Mouse (Mus musculus): ENCODE data around the gene Klhl31.

Gene Klhl31

DNA sequence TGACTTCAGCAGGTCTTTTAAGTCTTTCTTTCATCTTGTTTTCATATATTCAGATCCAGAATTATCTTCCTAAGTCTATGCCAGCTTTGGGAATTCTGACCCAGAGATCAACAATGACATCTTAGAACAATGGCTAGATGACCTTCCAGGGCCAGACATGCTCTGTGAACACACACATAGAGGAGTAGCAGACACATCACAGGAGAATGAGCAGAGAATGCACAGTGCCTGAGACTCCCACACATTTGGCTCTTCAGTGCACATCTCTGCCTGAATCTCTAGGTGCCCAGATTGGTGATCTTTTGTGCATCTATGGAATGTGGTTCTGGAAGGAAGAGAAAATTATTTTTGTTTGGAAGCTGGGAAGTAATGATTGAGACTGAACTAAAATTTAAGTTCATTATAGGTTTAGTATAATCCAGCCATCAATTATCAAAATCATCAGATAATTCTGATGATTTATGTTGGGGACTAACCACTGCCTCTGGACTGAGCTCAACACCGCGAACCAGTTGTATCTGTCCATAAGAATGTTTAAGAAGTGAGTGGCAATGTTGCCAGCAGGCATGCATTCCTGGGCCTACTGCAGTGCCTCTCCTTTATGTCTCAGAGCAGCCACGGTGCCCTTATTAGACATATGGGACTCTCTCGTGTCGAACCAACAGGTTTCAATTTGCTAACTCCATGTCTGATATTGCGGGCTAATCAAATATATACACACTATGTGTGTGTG is 12.8 kb upstream of the Klhl31 start:
- peak; percentile 61 for DNase-seq (ENCODE audit: inconsistent ontology term)

DNA sequence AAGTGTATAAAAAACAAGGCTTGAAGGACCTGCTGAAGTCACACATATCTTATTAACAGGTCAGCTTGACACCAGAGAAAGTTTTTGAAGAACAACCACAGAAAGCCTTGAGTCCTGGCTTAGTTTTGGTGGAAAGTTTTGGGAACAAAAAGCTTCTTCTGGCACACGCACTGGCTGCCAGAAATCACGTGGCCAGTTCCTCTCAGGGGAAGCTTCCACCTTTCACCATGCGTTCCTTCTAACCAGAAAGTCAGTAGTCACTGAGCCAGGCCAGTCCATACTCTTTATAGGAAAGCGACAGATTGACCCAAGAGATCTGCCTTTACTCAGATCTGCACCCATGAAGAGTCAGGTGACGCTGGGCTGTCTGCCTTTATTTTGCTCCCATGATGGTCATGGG is 12.1 kb upstream of the Klhl31 start:
- no peak for DNase-seq (ENCODE audit: inconsistent ontology term)

DNA sequence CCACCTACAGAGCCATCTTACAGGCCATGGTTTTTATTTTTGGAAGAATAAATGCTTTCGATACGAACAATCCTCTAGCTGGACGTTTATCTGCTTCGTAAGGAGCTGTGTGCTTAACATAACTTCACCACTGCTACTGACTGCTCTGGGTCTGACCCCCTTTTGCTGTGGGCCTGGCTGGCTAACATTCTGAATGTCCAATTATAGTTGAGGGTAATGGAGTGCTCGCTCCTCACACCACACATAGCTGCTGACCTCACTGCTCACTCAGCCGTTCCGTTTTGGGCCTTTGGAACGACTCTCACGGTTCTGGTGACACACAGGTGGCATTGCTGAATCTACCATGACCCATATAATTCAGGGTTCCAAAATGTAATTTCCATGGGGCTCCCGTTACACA is 7.6 kb upstream of the Klhl31 start:
- DNase-seq (ENCODE audit: inconsistent ontology term), result peak; percentile 64

DNA sequence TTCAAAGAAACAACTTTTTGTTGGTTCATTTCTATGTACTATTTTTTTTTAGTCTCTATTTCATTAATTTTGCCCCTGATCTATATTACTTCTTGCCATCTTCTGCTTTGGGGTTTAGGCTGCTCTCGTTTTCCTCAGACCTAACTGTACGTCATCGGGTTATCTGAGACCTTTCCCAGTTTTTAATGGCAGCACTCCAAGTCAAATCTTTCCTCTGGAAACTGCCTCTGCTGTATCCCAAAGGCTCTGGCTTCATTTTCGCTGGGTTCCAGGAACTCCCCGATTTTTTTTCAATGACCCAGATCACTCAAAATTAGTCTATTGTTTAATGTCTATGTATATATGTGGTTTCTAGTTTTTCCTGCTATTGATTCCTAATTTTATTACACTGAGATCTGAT is 6.6 kb upstream of the Klhl31 start:
- no peak for DNase-seq (ENCODE audit: inconsistent ontology term)

DNA sequence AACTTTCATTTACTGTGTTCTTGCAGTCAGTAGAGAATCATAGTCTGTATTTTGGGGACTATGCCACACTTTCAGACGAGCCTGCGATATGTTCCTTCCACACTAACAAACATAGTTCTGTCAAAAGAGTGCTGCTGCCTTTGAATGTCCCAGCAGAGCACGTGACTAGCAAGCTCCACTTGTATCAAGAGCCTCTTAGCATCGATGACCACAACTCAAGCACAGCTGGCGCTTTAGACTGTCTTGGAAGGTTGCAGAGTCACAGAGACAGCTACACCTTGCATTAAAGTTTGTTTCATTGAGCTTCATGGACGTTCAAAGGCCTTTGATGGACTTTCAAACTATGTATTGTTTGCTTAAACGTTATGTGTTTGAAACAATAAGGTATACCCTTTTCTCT is 5.5 kb upstream of the Klhl31 start:
- no peak for DNase-seq (ENCODE audit: inconsistent ontology term)

DNA sequence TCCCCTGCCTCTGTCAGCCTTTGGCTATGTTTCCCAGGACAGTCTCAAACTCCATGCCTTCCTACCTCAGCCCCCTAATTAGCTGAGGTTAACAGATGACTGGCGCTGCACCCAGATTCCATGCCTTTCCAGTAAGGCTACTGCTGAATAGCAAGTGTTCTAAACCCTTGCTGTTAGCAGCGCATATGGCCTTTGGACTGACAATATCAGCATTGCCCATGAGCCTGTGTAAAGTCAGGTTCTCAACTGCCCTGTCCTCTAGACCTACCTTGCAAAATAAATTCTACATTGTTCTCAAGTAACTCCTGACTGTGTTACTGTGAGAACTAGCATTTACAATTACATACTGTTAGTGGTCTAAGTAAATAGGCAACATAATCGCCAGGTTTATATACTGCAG is 3.9 kb upstream of the Klhl31 start:
- DNase-seq (ENCODE audit: inconsistent ontology term), result no peak

DNA sequence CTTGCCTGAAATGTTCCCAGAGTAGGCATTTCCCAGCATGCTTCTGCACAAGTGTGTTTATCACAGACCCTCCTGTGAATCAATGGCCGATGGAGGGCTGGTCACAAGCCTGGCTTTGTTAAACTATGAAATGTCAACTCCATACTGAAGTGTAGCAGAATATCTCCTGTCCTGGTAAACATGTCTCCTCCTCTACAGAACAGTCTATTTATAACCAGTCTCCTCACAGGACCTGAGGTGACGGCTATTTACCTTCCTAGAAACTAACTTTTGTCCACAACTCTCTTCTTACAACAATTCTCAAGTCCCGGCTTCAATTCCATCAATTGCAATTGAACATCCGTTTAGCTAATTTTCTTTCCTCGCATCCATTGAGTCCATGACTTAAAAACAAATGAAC is 297 bp upstream of the Klhl31 start:
- no peak for DNase-seq (ENCODE audit: inconsistent ontology term)

DNA sequence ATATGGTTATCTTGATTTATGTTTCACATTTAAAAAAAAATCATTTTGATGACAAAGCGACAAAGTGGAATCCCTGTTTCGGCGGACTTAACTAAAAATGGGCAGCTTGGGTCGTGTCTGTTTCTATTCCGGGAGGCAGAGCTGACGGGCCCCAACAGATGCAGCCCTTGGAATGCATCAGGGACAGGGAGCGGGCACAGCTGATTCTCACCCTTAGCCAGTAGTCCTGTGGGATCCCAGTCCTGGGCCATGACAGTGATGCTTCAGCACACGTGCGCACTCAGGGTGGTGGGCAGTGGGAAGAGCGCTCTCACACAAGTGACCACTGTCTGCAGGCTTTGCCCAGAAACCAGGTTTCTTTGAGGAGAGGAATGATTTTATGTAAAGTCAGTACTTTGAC is 1.1 kb downstream of the Klhl31 start:
- DNase-seq (ENCODE audit: inconsistent ontology term), result no peak

DNA sequence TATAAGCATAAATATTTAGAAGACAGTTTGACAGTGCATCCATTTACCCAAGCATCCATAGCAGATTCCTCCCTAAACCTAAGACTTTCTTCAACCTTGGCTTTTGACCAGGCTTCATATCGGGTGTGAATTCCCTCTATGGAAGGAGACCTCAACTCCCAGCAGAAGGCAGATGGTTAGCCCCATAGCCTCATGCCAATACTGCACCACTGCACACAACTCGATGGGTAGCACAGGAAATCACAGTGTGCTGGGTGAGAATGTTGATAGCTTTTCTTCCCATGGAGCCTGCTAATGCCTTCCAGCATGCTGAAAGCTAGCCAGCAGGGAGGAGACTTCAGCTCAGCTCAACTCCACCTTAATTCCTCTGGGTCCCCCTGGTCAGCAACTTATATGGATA is 8.9 kb downstream of the Klhl31 start:
- no peak for DNase-seq (ENCODE audit: inconsistent ontology term)

DNA sequence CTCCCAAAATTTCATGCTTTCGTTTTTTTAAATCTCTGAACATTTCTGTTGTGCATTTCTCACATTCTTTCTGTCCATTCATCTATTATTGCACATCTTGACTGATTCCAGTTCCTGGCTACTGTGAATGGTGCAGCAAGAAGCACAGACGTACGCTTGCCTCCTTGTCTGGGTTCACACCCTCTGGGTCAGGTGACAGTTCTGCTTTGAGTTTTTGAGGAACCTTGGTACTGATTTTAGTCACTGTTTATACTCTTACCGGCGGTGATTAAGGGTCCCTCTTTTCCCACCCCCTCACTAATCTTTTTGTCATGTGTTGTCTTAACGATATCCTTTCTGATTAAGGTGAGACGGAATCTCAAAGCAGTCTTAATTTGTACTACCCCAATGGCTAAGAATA is 15.5 kb downstream of the Klhl31 start:
- no peak for DNase-seq (ENCODE audit: inconsistent ontology term)

DNA sequence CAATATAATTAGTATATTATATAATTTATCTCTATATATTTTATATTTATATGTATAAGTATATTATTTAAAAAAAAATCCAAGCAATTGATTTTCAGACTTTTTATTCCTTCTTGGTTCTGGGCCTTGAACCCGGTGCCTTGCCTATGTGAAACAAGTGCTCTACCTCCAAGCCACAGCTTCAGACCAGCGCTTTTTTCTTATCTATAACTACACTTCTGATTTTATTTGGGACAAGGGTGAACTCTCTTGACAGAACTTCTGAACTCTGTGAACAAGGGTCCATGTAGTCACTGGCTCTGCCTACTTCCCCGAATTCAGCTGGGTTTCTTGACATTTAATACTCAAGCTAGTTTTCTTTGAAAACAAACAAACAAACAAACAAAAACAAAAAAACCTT is 17.6 kb downstream of the Klhl31 start:
- DNase-seq (ENCODE audit: inconsistent ontology term), result no peak

DNA sequence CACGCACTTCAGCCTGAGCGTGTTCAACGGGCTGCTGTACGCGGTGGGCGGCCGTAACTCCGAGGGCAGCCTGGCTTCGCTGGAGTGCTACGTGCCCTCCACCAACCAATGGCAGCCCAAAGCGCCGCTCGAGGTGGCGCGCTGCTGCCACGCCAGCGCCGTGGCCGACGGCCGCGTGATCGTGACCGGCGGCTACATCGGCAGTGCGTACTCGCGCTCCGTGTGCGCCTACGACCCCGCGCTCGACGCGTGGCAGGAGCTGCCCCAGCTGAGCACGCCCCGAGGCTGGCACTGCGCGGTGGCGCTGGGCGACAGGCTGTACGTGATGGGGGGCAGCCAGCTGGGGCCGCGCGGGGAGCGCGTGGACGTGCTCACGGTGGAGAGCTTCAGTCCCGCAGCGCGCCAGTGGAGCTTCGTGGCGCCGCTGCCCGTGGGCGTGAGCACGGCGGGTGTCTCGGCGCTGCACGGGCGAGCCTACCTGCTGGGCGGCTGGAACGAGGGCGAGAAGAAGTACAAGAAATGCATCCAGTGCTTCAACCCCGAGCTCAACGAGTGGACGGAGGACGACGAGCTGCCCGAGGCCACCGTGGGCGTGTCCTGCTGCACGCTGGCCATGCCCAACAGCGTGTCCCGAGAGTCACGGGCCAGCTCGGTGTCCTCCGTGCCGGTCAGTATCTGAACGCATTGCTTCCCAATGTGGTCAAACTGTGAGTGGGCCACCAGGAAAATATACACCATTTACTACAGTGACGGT is 19.1 kb downstream of the Klhl31 start:
- peak; percentile 68 for DNase-seq (ENCODE audit: inconsistent ontology term)

DNA sequence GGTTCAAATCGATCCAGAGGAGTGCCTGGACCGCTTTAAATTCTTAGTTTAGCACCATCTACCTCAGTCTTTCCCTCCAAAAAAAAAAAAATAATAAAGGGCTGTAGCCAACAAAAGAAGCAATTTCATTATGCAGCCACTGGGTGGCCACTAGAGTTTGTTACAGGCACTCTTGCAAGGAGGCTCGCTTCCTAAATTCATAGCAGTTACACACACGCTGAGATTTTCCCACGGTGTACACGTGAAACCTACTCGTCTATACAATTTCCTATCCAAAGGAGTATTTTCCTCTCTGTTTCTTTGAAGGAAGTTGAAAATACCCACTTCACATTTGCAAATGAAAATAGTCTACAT is 19.6 kb downstream of the Klhl31 start:
- DNase-seq (ENCODE audit: inconsistent ontology term), result no peak

DNA sequence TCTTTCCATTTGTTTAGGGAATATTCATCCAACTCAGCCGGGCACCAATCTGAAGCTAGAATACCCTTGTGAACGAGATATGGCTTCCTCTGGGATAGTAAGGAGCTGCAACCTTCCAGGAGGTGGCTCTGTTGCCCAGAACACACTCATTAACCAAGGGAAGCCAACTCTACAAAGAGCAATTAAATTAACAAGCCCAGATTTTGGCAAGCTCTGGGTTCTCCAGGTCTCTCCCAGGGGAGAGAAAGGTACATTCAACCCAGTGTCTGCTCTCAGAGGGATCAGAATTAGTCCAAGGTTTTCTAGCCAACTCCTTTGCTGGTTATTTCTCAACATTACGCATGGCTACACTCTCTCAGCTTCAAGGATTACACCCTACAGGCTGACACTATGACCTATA is 26.6 kb downstream of the Klhl31 start:
- peak; percentile 46 for DNase-seq (ENCODE audit: inconsistent ontology term)

DNA sequence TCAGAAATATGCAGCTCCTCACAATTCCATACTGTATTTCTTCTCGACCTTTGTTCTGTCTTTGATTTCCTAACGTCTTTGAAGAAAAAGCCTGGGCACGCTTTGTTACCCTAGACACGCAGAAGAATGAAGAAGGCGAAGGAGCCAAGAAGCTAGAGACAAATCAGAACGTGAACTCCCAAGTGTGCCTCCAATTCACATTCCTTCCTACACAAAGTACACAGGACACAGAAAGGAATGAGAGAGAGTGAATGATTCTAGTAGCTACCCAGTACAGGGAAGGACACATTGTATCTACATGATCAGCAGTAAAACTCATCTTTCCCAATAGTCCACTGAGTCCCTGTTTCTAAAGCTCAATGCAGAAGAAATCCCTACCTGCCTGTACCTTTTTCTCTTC is 33.8 kb downstream of the Klhl31 start:
- DNase-seq (ENCODE audit: inconsistent ontology term), result no peak

DNA sequence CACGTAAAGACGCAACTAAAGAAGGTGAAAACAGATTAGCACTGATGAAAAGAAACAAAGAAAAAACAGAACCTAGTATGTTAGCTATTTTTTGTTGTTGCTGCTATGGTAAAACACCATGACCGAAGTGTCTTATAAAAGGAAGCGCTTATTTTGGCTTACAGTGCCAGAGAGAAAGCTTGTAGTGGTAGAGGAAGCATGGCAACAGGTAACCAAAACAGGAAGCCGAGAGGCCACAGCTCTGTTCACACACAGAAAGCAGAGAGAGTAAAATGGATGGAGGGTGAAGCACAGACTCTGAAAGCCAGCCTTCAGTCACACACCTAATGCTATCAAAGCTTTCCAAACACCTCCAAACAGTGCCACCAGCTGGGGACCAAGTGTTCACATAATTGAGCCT is 34.7 kb downstream of the Klhl31 start:
- DNase-seq (ENCODE audit: inconsistent ontology term), result no peak

DNA sequence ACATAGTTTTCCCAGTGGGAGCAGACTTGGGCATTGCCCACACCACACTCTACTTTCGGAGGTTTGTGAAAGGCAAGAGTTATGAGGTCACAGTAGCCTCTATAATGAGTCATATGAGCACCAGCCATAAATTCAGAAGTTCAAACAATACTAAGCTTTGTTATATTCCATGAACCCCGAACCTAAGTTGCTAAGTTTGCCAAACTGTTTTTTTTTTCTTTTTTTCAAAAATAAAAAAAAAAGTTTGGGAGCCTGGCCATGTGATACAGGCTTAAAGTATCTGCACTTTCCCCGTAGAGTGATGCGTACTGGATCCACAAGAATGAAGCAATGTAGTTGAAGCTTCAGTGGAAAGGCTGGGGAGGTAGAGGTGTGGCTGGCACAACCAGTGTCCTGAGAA is 36.9 kb downstream of the Klhl31 start:
- peak; percentile 71 for DNase-seq (ENCODE audit: inconsistent ontology term)

DNA sequence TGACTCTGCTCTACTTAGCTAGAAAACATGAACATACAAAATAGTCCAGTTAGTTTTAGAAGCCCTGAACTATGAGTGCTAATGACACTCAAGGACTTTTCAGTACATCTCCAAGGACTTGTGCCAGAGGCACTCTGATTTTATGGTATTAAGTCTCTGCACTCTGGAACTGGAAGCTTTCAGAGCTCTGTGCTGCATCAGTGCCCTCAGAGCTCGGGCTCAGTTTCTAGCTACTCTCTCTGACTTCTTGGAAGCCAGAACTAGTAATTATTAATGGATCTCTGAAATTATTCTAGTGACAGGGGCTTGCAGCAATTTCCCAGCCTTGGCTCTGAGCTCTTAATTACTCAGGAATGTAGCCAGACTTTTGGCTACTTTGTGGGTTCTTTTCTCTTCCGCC is 37.7 kb downstream of the Klhl31 start:
- DNase-seq (ENCODE audit: inconsistent ontology term), result peak; percentile 81

DNA sequence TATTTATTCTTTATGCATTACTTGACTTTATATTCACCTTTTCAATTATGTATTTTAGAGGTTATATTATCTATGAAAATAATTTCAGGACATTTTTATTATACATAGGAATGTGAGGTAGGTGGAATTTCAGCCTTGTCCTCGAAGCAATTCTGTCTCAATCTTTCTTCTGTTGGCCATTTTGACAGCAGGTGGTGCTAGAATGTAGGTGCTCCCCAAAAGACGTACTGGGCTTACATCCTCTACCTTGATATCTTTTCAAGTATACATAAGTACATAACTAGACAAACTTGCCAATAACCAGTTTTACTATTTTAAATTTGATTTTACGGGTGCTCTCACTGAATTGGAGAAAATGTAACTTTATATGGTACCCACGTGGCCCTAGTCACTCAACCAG is 48.6 kb downstream of the Klhl31 start:
- no peak for DNase-seq (ENCODE audit: inconsistent ontology term)

DNA sequence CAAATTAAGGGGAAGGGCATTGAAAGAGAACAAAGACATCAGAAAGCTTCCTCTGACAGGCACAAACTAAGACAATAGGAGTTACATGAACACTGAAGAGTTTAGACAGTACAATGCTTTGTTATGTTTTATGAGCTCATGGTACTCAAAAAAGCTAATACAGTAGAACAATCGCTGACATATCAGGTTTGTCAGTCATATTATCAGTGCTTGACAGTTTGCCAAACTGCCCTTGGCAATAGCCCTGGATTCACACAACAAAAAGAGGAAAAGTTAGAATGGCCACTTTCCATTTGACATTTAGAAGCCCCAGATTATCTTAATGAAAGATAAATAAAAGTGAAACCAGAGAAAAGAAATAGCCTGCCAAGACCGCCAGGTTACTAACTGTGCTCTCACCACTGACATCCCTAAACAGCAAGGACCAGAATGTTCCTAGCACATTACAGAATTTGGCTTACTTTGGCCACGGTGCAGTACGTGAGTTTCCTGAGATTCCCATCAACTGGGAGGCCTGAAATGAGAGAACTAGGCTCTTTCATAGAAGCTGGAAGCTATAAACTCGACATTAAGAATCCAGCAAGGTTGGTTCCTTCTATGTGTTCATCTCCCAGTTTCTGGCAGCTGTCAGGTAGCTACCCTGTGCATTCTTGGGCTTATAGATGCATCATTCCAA is 49.7 kb downstream of the Klhl31 start:
- DNase-seq (ENCODE audit: inconsistent ontology term), result peak; percentile 60

DNA sequence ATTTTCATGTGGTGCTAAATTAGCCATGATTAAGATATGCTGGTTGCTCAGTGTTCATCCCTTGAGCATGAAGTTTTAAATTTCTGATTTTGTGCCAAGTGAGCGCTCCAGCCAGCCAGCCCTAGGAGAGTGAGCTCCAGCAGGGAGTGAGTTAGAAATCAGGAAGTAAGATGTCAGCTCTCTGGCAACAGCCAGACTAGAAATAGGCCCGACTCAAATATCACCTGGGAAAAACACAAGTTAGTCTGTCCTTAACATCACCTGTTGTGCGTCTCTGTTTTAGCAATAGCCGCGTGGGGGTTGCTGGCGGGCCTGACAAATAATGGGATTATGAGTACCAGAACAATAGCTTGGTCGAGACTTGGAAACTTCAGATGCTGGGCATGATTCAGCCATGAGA is 56.4 kb downstream of the Klhl31 start:
- DNase-seq (ENCODE audit: inconsistent ontology term), result peak; percentile 35

DNA sequence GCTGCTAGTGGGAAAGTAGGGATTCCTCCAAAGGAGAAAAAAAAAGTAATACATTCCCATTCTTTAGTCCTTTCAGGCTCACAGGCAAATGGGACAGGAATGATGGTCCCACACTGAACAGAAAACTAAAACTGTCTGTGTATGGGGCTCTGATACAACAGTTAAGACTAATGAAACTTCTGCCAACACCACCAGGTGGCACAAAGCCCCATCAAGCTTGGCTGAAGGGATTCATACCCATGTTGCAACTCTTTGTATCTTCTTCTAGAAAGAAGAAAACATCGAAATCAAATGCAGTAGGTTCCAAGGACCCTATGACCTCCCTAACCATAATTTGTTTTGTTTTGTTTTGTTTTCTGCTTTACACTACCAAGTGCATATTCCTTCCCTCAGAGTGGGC is 57.1 kb downstream of the Klhl31 start:
- DNase-seq (ENCODE audit: inconsistent ontology term), result no peak

DNA sequence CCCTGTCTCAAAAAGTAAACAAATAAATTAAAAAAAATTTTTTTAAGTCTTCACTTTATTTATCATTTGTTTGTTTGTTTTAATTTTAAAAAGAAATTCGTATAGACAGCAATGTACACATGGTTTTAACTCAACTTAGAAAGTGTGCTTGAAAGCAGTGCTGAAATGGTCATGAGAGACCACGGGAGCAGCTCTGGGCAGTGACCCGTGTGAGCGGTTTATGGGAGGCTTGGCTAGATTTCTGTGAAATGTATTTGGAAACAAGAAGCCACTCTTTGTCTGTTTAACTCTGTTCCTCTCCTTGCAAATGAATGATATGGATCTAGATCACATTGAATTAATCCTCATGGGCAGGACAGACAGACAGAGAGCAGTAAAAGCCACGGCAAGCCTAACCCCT is 59.3 kb downstream of the Klhl31 start:
- DNase-seq (ENCODE audit: inconsistent ontology term), result no peak

Measured in Muller cell, postnatal 12 days (primary cell).